Mouse (Mus musculus) gastrocnemius, postnatal 36 days (tissue): ENCODE data around the gene Kbtbd13. TPM values are rescaled to one million over a fixed set of nuclear protein-coding genes. Genes with fewer than 3 reads are reported as not detected.
"Not testable (repeated sequence)": the region's sequence is repeated elsewhere in the genome, so short reads cannot be mapped to it uniquely, and the experiment has no call there.

Experiments used
- DNase-seq, 2 experiments: peaks; one replicate each; pipeline ENCODE4 v3.0.0; 2022
- intact Hi-C: fragments of 180-260 bp; cut with DNase I; formaldehyde crosslinking; loops from one replicate; pipeline ENCODE4 v1.15.1; 2025
- total RNA-seq, 2 experiments: library from RNA; stranded (reverse); gene quantifications; 2 replicates each; pipeline ENCODE4 v1.2.3; 2021

Kbtbd13 gene
- total RNA-seq, 2 experiments from 2014 or later: 6.7 to 8.9 TPM

GRCm38 (mm10) chr9:65360641-65361448 is 30.6 kb downstream of the Kbtbd13 start, which contains the start of gene Ubap1l:
Gene Ubap1l, plus strand, starts transcription at chr9:65361041.
- intact Hi-C loops: no loop called here
- no peak for DNase-seq

- DNase-seq: no peak
- intact Hi-C loops: no loop called here
Measured at GRCm38 (mm10) chr9:65358956-65359480, 32.4 kb downstream of the Kbtbd13 start.

- DNase-seq: no peak
- intact Hi-C loops: no loop called here
Measured at GRCm38 (mm10) chr9:65356971-65357370, 34.5 kb downstream of the Kbtbd13 start.

- DNase-seq: no peak
- intact Hi-C loops: no loop called here
Measured at GRCm38 (mm10) chr9:65356561-65356960, 34.9 kb downstream of the Kbtbd13 start.

- no peak for DNase-seq
- intact Hi-C loops: no loop called here
Measured at GRCm38 (mm10) chr9:65353251-65353650, 38.2 kb downstream of the Kbtbd13 start.

GRCm38 (mm10) chr9:65347112-65347850 is 44.2 kb downstream of the Kbtbd13 start:
- intact Hi-C loops: no loop called here
- no peak for DNase-seq

- intact Hi-C loops: no loop called here
- DNase-seq: peak in 1 of 2 experiments; percentile 48
Measured at GRCm38 (mm10) chr9:65346476-65347111, 44.9 kb downstream of the Kbtbd13 start.

GRCm38 (mm10) chr9:65345854-65346475 is 45.5 kb downstream of the Kbtbd13 start, which contains the start of gene Pdcd7:
Gene Pdcd7, plus strand, starts transcription at chr9:65346104.
- DNase-seq: peak; percentile 92 to 93
- intact Hi-C loops: no loop called here

GRCm38 (mm10) chr9:65345439-65345838 is 46.0 kb downstream of the Kbtbd13 start:
- DNase-seq, intact Hi-C loops: not testable (repeated sequence)

- DNase-seq: no peak
- intact Hi-C loops: no loop called here
Measured at GRCm38 (mm10) chr9:65340414-65340813, 51.0 kb downstream of the Kbtbd13 start.

GRCm38 (mm10) chr9:65339146-65339545 is 52.3 kb downstream of the Kbtbd13 start:
- intact Hi-C loops: no loop called here
- no peak for DNase-seq

Other genes with a start within 250 kb of the Kbtbd13 start
- gene Parp16, start 196.3 kb downstream of the Kbtbd13 start, total RNA-seq: 1 to 10 TPM; 3.4 to 4.0 TPM
- gene Cilp, start 126.5 kb downstream of the Kbtbd13 start, total RNA-seq: 10 to 100 TPM; 13.6 to 24.2 TPM
- 10 to 100 TPM; 46.9 to 65.0 TPM for gene Clpx, start 97.4 kb downstream of the Kbtbd13 start, total RNA-seq
- 10 to 100 TPM; 10.3 to 12.6 TPM for gene Pdcd7, start 45.5 kb downstream of the Kbtbd13 start, total RNA-seq
- under 1 TPM in 1 of 2 experiments, not detected in 1; 0.56 TPM for gene Ubap1l, start 30.6 kb downstream of the Kbtbd13 start, total RNA-seq
- gene Rasl12, start 6.9 kb upstream of the Kbtbd13 start, total RNA-seq: 1 to 10 TPM; 3.2 to 3.8 TPM
- gene Slc51b, start 31.3 kb upstream of the Kbtbd13 start, total RNA-seq: not detected
- 1 to 10 TPM; 4.3 to 4.7 TPM for gene Mtfmt, start 44.1 kb upstream of the Kbtbd13 start, total RNA-seq
- 1 to 10 TPM; 7.9 to 8.8 TPM for gene Spg21, start 69.3 kb upstream of the Kbtbd13 start, total RNA-seq
- gene Ankdd1a, start 128.5 kb upstream of the Kbtbd13 start, total RNA-seq: not detected
- 1 to 10 TPM; 5.2 to 5.9 TPM for gene Plekho2, start 188.4 kb upstream of the Kbtbd13 start, total RNA-seq
- under 1 TPM in 1 of 2 experiments, not detected in 1; 0.92 TPM for gene Pif1, start 195.5 kb upstream of the Kbtbd13 start, total RNA-seq
- gene Rbpms2, start 238.0 kb upstream of the Kbtbd13 start, total RNA-seq: 1 to 10 TPM; 1.7 to 1.9 TPM